Mouse (Mus musculus): ENCODE results near the gene Adam8.

GRCm38 (mm10) chr7:140006861-140007611 is 14.7 kb upstream of the Adam8 start:
- TF ChIP-seq CTCF (IDR thresholded peaks at IDR 0.05; ENCODE audit: borderline replicate concordance, insufficient read depth, low read length), result no peak
- no peak for TF ChIP-seq POLR2A (IDR thresholded peaks at IDR 0.05; ENCODE audit: low read depth, low read length)
